In the genomic region with DNA sequence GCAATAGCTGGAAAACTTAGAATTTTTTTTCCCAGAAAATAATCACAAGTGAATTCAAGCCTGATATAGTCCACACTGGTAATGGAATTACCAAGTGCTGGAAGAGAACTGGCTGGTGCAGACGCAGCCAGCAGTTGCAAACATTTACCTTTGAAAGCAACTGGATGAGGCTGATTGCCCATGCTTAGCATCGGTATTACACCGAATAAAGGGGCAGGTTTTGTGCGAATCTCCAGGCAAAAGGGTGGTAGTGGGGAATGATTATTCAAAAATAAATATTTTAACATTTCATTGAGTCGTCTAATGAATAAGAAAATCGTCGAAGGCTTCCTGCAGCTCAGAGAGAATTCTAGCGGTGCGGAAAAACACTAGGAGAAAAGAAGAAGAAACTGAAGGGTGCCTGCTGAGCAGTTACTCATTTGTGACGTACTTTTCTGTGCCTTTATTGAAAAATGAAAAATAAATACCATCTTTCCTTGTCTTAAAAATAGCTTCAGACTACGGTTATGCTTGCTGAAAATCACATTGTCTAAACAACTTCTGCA, we compare ENCODE assay signal across 8 mouse cellular contexts. TPM values are rescaled to one million over a fixed set of nuclear protein-coding genes. Genes with fewer than 3 reads are reported as not detected.
DNase-seq lines count a peak whose midpoint lies in the region; ATAC-seq and TF ChIP-seq lines count a peak whose summit lies in the region.

No protein-coding gene starts in this region.

- H3K4me1 ChIP-seq in testis, adult 2 months (ENCODE audit: control insufficient read depth, insufficient read depth, low read length): peaks cover 13% of the 10 kb centered on the region
- peaks cover 30% of the 10 kb centered on the region for H3K4me1 ChIP-seq in liver, embryonic 12.5 days
- no peaks in the 10 kb centered on the region for H3K4me1 ChIP-seq in stomach, postnatal 0 days (replicated peaks; ENCODE audit: control insufficient read depth, insufficient read depth)

- peak overlapping the region; percentile 53; the same call in 1 of the 2 replicates for H3K9ac ChIP-seq in liver, embryonic 12.5 days
- H3K9ac ChIP-seq in stomach, postnatal 0 days (ENCODE audit: low read length): peak overlapping the region; percentile 82

- TF ChIP-seq EP300 in stomach, postnatal 0 days (optimal IDR thresholded peaks at IDR 0.05): no peak

- H3K9me3 ChIP-seq in liver, embryonic 12.5 days (replicated peaks): no peaks in the 10 kb centered on the region
- no peaks in the 10 kb centered on the region for H3K9me3 ChIP-seq in stomach, postnatal 0 days (ENCODE audit: control insufficient read depth, low read length)

- peak; percentile 42 for DNase-seq in embryo, embryonic 10.5 days (ENCODE audit: low spot score)
- no peak for DNase-seq in embryo, embryonic 11 days
- no peak for DNase-seq in testis, postnatal 14 days (ENCODE audit: low spot score)
- DNase-seq in stomach, postnatal 0 days (ENCODE audit: low spot score): no peak
- DNase-seq in adrenal gland, postnatal 25 days: no peak
- DNase-seq in kidney, adult 11 months: no peak

- ATAC-seq in liver, embryonic 12.5 days: no peak
- no peak for ATAC-seq in stomach, postnatal 0 days (ENCODE audit: low FRiP score, low TSS enrichment)

- no peak overlapping the region for H3K27ac ChIP-seq in testis, adult 2 months (ENCODE audit: control insufficient read depth, insufficient read depth, low read depth, low read length)
- H3K27ac ChIP-seq in liver, embryonic 12.5 days: no peak overlapping the region
- H3K27ac ChIP-seq in stomach, postnatal 0 days (replicated peaks): peak overlapping the region; percentile 81

- TF ChIP-seq CTCF in testis, adult 2 months (IDR thresholded peaks at IDR 0.05; ENCODE audit: control insufficient read depth, insufficient read depth, insufficient replicate concordance, low read depth, low read length): no peak
- no peak for TF ChIP-seq CTCF in stomach, postnatal 0 days (IDR thresholded peaks at IDR 0.05; ENCODE audit: low read depth)

- no peak for TF ChIP-seq POLR2A in testis, adult 2 months (IDR thresholded peaks at IDR 0.05; ENCODE audit: control insufficient read depth, low read depth, low read length)

- H3K27me3 ChIP-seq in testis, adult 2 months (ENCODE audit: control insufficient read depth, insufficient read depth, low read length): no peaks in the 10 kb centered on the region
- peaks cover 36% of the 10 kb centered on the region for H3K27me3 ChIP-seq in liver, embryonic 12.5 days (replicated peaks)
- H3K27me3 ChIP-seq in stomach, postnatal 0 days (ENCODE audit: control insufficient read depth, insufficient read depth, low read length): no peaks in the 10 kb centered on the region

- peak overlapping the region; percentile 86 for H3K4me3 ChIP-seq in testis, adult 2 months (ENCODE audit: control insufficient read depth, low read depth, low read length)
- peak overlapping the region; percentile 52 for H3K4me3 ChIP-seq in liver, embryonic 12.5 days
- H3K4me3 ChIP-seq in stomach, postnatal 0 days (ENCODE audit: low read depth, low read length): peak overlapping the region; percentile 57

- no peaks in the 10 kb centered on the region for H3K36me3 ChIP-seq in testis, adult 2 months (ENCODE audit: control insufficient read depth, insufficient read depth, low read length)
- no peaks in the 10 kb centered on the region for H3K36me3 ChIP-seq in liver, embryonic 12.5 days
- no peaks in the 10 kb centered on the region for H3K36me3 ChIP-seq in stomach, postnatal 0 days (ENCODE audit: control insufficient read depth, insufficient read depth, low read length)

- H3K4me2 ChIP-seq in liver, embryonic 12.5 days: peak overlapping the region; percentile 78
- peak overlapping the region; percentile 97 for H3K4me2 ChIP-seq in stomach, postnatal 0 days (replicated peaks; ENCODE audit: low read depth)

- 9% methylated on average over 11 of the region's 11 CpGs for WGBS in liver, embryonic 12.5 days (ENCODE audit: insufficient replicate concordance)
- 6% methylated on average over 11 of the region's 11 CpGs for WGBS in stomach, postnatal 0 days

RNA-seq across cellular contexts. Expression of gene Meis1, which starts 7.3 kb away (rescaled TPM):
- 1.9 and 2.0 TPM in 2 replicates for polyA plus RNA-seq in testis, adult 2 months (2012; rRNA removed)
- 24.6 TPM in 2 replicates for polyA plus RNA-seq in liver, embryonic 12.5 days (2016; fragmentation: Nextera tagmentation; extraction: Ambion mirVana)
- 48.5 and 50.2 TPM in 2 replicates for polyA plus RNA-seq in stomach, postnatal 0 days (2015; fragmentation: Nextera tagmentation; extraction: Ambion mirVana)
- total RNA-seq in adrenal gland, postnatal 25 days (2021): 71.4 and 73.6 TPM in 2 replicates
